Mouse (Mus musculus) cerebellum, adult 11-12 months (tissue): Measurements from ENCODE around the gene Plcb1.

Experiments
- DNase-seq: peaks from one replicate; pipeline ENCODE4 v3.0.0; 2022

Gene Plcb1

DNA sequence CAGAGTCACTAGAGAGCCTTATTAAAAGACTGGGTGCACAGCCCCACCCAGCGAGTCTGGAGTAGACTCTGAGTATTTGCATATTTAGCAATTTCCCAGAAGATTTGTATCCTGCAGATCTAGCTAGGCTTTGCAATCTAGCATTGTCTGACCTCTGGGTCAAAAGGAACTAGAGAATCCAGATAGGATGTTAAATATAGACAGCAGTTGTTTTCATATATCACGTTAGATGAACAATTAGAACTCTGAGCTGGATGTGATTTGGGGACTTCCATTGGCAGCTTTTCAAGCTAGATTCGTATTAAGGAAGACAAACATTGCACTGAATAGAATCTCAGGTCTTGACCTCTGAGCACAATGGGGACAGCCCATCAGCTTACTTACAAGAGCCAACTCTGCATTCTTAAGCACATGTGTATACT, 439.7 kb downstream of the Plcb1 start:
- DNase-seq, result no peak

DNA sequence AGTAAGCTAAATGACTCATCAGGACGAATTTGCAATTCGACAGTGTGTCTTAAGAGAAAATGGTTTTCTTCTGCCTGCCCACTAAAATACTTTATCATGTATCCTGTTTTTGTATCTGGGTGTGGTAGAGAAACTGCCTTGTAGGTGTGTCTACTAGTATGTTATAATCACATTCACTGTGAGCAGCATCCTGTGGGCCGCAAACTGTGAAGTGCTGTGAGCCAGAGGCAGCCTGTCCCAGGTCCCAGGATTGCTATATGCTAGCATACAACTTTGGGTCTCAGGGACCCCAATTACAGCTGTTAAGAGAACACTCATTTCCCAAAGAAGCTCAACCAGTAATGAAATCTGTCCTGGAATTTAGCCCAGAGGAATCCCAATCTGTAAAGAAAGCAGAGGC, 444.4 kb downstream of the Plcb1 start:
- no peak for DNase-seq

DNA sequence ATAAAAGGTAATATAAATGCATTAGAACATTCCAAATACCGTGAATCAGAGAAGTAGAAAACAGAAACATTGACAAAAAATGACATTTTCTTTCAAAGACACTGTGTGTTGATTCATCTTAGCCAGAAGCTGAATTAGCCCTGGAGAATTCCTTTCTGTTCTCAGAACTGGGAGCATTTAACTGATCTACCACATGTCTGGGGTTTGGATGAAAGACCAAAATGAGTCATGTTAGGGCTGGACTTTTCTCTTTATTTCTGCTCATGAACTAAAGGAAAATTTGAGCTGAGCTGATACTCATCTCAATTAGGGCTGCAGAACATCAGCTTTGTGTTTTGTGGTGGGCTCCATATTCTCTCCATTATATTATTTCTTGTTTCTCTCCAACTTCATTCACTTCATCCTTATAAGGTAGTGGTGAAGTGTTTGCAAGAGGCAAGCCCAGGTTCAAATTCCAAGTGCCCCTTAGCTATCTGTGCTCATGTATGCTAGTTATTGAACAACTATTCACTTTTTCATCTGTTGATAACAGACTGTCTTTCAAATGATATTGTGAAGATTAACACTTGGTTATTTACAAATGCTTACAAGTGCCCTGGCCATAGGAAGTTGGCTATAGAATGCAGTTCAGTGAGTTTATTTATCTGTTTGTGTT, 456.9 kb downstream of the Plcb1 start:
- no peak for DNase-seq

DNA sequence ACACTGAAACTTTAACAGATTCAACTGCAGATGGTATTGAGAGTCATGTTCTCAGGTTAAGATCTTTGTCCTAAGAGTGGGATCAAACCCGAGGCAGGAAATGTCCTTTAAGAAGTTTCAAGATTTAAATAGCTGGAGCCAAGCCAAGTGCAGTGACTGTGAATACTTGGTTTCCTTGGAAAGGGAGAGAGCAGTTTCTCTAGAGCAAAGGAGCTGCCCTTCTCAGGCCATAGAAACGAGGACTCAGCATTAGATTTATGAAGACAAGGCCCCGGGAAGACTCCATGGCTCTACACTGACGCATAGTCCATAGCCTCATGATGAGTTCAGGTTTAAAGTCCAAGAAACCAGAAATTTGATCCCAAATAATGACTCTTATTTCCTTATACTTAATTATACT, 457.9 kb downstream of the Plcb1 start:
- no peak for DNase-seq

DNA sequence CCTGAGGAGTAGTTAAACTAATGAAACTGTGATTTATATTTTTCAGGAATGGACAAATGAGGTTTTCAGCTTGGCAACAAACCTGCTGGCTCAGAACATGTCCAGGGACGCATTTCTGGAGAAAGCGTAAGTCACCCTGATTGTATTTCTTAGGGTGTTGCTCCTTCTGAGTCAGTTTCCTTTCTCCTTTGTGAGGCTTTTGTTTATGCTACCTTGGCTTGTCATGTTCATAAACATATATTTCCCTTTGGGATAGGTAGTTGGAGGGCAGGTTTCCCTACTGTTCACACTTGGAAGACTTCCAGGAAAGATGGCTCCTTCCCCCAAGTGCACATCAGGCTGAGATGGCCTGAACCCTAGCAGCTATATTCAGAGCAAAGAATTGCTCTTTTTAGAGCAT, 464.1 kb downstream of the Plcb1 start:
- DNase-seq, result no peak

DNA sequence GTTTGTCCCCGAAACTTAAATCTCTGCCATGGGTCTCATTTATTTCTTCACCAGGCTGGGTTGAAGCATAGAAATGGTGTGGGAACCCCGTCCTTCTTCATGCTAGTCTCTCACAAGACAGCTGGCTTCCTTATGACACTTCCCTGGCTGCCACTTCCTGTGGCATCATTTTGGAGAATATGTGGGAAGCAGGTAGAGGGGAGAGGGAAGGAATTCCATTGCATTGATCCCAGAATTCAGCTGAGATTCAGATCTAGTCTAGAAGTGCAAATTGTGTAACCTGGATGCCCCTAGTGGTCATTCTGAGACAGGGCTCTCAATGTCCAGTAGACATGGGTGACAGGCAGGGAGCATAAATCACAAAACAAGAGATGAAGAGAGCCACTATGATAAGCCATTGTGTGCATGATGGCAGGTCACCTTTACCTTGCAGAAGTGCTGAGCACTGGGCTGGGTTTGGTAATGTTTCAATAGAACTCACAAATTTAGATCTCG, 466.0 kb downstream of the Plcb1 start:
- DNase-seq, result peak; percentile 11

DNA sequence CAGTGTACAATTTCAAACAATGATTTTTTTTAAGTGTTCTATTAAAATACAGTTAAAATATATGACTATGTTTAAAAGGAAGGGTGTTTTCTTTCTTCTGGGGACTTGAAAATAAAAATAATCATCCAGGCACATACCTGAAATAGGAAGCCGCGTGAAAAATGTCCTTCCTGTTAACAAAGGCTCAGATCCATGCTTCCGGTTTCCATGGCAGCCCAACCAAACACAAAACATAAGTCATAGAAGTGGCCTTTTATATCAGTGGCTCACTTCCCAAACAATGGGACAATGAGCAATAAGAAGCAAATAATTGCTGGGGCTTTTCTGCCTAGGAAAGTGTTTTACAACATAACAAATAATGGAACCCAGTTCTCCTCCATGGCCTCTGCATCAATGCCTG, 473.3 kb downstream of the Plcb1 start:
- no peak for DNase-seq

DNA sequence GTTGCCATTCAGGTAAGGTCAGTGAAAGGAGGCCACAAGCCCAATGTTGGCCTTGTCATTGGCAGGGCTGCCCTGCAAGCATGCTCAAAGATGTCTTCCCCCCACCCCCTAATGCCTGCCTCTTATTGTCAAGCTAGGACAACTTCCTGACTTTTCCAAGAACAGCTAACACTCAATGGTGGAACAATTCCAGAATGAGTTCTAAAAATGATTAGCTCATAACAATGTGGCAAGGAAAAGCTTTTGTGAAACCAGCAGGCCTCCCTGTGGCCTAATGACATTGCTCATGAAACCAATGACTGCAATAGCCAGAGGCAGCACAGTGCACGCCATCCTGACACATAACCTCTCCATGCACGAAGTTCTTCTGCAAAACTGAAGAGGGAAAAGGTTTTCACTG, 478.1 kb downstream of the Plcb1 start:
- no peak for DNase-seq

DNA sequence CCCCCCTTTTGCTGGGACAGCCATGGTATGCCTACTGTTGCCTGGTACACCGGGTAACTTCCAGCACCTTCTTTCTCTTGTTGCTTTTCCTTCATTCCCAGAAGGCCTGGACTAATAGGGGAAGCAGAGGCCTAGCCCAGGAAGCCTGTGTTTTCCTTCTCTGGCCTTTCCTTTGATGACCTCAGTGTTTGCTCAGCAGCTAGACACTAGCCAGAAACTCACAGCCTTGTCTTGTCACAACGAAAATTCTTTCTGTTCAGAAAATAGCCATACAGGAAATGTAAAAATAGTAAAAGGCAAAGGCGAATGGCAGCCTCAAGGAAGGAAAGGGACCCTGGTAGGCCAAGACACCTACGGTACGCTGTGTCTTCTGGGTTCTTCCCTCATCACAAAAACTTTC, 489.1 kb downstream of the Plcb1 start:
- DNase-seq, result no peak

DNA sequence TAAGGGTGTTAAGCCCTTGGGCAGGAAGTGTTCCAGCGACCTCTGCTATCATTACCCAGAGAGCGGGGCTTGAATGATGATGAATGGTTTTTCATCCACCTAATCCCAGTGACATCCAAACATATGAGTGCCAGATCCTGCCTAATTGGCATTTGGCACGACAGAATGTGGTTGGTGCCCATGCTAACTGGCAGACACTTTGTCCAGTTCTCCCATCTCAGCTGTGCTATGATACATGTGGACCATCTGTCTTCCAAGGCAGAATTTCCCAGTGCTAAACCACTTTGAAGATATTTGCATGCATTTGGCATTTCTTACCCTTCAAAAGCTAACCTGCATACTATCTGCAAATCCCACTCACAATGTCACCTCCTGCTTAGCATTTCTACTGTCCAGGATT, 492.6 kb downstream of the Plcb1 start:
- peak; percentile 16 for DNase-seq

DNA sequence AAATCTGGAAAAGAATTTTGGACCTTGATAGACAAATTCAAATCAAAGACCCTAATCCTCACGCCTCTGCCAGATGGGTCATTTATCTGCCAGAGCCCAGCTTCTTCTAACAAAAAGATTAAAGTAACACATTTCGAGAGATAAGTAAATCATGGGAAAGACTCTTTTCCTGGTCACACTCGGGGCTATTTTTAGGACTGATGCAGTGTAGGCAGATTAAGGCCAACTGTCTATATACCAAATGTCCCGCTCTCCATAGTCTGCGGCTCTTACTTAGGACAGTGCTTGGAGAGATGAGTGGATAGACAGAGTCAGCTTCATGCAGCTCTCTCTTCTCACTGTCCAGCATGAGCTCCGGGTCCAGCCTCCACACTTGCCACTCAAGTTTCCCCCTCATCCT, 493.2 kb downstream of the Plcb1 start:
- no peak for DNase-seq

DNA sequence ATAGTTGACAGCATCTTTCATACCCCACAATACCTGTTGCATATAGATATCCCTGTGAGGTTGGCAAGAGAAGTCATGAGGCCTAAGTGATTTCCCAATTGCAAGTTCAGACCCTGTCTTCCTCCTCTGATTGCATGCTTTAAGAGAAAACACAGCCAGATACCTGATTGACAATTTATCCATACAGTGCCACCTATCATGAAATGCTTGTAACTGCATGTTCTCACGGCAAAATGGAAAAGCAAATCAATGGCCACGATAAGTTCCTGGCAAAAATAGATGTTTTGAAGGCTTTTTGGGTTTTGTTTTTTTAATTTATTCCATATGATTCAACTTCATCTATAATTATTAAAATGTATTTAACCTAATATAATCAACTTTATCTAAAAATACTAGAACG, 497.9 kb downstream of the Plcb1 start:
- no peak for DNase-seq

DNA sequence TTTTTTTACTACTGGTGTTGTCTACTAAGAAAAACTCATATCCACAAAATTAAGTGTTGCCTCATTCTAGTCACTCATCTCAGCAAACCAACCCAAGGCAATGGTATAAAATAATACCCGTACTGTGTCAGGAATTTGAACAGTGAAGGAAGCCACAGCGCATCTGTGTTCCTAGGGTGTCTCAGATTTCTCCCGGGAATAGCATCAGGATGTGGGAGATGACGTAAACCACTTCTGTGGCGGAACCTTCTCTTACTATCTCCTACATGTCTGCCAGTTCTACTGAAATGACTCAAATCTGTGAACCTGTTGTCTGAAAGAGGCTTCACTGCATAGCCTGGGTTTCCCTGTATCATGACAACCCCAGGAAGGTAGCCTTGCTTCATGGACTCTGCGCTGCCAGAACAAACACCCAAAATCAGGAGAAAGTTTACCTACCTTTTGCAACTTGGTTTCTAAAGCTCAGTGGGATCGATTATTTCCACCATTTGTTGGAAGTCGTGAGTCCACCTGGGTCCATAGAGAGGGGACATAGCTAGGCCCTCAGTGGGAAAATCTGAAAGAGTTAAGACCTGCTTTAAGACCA, 510.4 kb downstream of the Plcb1 start:
- DNase-seq, result no peak

DNA sequence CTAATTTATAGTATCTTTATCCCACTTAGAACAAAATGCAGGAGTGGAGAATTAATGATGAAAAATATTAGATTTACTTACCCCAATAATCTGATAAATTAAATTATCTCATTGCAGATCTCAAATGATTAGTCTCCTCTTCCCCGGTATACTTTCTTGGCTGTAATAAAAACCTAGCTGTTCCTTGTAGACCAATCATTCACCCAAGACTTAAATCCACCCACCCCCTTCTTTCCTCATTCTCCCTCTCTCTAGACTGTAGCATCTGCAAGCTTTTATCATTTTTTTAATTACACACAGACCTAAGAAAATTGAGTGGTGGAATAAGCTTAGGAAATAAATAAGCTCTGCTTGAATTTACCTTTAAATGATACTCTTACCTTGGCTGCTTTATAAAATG, 514.6 kb downstream of the Plcb1 start:
- DNase-seq, result no peak

DNA sequence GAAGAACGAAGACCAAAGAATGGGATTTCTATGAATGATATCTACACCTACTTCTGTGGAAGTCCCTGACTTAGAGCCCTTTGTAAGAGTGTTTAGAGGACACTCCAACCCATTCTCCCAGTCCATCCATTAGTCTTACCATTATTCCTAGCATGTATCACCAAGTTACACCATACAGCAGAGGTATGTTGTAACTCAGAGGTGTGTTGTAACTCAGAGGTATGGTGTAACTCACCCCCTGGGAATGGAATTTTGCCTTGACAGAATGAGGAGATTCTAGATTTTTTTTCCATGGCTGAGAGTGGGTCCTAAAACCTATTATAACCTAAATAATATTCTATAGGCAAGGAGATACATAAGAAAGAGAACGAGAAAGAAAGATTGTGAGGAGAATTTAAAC, 516.6 kb downstream of the Plcb1 start:
- DNase-seq, result no peak

DNA sequence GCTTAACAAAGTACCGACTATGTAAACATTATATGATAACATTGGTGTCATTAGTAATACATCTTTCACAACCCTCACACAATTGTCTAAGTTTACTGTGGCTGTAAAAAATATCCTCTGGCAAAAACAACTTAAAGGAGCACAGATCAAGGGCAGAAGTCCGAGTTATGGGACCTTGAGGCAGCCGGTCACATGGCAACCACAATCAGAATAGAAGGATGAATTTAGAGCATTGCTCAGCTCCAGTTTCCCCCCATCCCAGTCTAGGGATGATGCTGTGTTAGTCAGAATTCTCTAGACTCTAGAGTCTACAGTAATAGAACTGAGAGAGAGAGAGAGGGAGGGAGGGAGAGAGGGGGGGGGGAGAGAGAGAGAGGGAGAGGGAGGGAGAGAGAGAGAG, 519.3 kb downstream of the Plcb1 start:
- DNase-seq, result no peak

DNA sequence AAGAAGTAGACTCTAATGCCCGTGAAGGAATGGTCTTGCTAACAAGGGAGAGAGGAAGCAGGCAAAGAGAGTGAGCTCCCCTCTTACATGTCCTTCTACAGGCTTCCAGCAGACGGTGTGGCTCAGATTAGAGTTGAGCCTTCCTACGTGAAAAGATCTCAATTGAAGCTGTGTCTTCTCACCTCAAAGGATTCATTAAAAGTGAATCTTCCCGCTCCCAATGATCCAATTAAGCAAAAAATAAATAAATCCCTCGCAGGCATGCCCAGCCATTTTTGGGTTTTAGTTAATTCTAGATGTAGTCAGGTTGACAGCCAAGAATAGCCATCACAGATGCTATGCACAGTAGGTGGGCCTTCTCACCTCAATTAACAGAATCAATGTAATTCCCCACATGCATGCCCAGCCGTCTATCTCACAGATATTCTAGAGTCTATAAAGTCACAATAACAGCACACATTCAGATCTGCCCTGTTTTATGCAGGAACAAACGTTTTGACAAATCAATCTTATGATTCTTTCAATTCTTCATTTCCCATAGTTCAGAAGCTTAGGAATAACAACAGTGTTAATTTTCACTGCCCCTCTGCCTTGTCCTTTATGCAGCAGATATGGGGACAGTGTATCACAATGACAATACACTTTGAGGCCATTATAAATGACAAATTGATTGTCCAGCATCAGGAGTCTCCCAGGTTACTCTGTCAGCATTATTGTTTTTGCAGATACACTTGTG, 520.0 kb downstream of the Plcb1 start:
- DNase-seq, result peak; percentile 74

DNA sequence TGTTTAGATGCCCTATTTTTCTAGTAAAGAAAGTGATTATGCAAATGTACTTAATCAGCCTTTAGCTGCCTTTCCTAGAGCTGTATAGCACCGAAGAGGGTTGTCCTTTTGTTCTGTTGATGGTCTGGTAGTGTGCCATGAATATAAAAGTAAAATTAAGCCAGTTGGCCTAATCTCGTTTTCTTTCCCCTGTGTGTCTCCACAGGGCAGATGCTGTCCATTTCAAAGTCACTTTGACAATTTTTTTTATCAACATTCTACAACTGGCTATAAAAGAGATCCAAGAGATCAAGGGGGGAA, 520.6 kb downstream of the Plcb1 start:
- no peak for DNase-seq

DNA sequence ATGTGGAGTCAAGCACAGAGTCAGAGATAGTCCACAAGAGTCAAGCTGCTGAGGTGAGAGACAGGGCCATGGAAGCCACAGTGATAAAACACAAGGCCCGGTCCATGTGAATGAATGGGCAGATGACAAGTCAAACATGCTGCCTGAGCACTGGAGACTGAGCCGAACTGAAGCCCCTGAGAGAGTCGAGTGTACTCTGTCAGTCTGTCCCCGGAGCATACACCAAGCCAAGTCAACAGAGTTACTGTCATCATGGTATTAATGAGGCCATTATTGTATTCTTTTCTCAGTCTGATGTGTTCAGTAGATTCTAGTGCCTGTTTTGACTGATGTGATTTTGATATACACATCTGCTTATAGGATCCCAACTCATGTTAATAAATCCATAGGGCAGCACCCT, 521.9 kb downstream of the Plcb1 start:
- DNase-seq, result no peak

DNA sequence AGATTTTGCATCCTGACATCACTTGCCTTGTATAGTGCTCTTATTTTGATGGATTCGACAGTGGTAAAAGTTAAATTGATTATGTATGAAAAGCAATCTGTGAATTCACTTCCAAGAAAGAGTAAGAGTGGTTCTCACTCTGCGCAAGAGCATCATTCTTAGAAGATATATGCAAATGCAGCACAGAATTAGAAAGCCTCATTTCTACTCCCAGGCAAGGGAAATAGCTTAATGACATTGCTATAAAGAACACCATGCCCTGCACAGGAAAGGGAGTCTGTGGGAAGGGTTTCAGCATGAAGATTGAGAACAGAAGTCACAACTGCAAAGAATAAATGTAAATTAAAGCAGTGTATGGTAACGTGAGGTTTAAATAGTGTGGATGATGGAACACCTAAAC, 530.1 kb downstream of the Plcb1 start:
- no peak for DNase-seq

DNA sequence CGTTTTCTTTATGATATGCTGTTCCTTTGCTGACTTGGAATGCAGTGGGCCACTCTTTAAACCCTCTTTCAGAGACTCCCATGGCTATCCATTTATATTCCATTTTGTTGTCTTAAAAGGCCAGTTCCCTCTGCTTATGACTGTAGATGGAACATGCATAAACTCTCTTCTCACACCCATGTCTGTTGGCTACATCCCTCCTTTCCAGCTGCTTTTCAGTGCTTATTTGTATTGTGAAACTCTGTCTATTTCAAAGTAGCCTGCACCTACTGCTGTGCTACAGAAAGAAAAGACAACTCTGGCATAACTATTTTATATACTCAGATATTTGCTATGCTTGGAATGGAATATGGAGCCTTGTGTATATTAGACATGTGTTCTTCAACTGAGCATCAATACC, 532.3 kb downstream of the Plcb1 start:
- DNase-seq, result no peak

DNA sequence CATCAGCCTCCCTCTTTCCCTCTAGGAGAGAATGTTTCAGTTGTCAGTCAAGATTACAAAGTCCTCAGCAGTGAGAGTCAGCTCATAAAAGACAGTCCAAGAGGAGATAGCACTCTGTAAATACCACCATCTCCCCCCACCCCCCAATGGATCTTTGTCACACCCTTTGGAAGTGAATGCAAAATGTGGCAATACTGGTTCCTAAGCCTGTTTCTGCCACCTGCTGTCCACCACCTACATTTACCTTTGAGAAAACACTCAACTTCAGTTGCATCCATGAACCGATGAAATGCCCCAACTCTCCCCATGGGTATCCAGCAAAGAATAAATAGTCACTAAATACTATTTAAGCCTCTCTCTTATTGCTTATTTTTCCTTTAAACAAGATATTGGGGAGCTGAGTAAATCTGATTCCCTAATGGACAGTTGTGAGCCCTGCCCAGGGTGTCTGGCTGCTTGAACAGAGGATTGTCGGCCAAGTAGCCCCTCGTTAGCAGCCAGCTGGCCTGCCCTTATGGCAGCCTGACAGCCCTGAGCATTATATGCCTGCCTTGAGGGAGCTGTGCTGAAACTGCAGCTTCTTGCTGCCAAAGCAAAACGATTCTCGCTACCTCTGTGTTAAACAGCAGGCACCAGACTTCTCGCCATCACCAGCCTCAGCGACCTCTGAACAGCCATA, 537.5 kb downstream of the Plcb1 start:
- DNase-seq, result peak; percentile 12

DNA sequence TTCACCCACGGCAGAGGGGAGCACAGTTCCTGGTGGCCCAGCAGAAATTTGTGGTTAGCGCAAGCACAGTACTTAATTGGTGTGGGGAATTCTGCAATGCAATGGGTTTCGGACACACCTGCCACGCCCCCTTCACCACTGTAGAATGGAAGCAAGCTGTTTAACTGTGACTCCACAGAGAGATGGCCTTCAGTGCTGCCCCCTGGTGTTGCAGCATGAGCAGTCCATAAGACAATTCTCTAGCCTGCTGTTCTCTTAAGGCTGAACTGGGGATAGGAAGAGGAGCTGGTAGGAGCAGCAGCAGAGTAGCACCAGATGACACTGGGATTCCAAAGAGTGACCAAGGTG, 538.1 kb downstream of the Plcb1 start:
- peak; percentile 71 for DNase-seq

DNA sequence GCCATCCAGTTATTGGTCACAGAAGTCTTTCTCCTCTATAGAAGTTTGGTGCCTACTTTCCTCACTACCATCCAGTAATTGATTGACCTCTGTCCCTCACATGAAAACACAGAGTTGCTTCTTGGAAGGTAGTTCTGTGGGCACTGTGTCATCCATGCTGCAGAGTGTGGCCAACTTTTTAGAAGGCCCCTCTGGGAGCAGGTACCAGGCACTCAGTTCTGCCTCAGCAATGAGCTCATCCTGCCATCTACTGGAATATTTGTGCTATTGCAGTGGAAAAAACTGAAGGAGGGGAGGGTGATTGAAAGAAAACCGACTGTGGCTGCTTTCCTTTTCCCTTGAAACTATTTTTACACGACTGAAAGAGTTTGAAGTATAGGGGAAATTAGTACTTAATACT, 542.9 kb downstream of the Plcb1 start:
- peak; percentile 7 for DNase-seq
